Mouse (Mus musculus) kidney, postnatal 0 days (tissue): Measurements from ENCODE around the gene L2hgdh. TPM values are rescaled to one million over a fixed set of nuclear protein-coding genes. Genes with fewer than 3 reads are reported as not detected.
A peak's percentile ranks its signal among the peaks of the same experiment; 100 is the strongest.

Source experiments
- ATAC-seq: fragments of 200-750 bp; cut with Nextera tagmentation; replicated peaks from 2 replicates; pipeline ENCODE4 v1.8.0; 2017; ENCODE audit warnings: low read depth, moderate number of reproducible peaks, moderate TSS enrichment, moderate library complexity; ENCODE audit not compliant: low FRiP score
- DNase-seq: peaks from one replicate; pipeline ENCODE4 v3.0.0-alpha.2; 2016; ENCODE audit warnings: low spot score
- H3K27ac ChIP-seq: fragments of 300-500 bp; sonication (generic); 2 replicates; pipeline ENCODE4 v1.5.1; 2014; ENCODE audit warnings: mild to moderate bottlenecking
- H3K27me3 ChIP-seq: fragments of 300-500 bp; sonication (generic); 2 replicates; pipeline ENCODE4 v1.6.1; 2014; ENCODE audit warnings: low read length, mixed read lengths; ENCODE audit not compliant: insufficient read depth
- H3K36me3 ChIP-seq: fragments of 300-500 bp; sonication (generic); 2 replicates; pipeline ENCODE4 v1.6.1; 2014; ENCODE audit warnings: low read length, mixed read lengths; ENCODE audit not compliant: insufficient read depth
- H3K4me1 ChIP-seq: fragments of 300-500 bp; sonication (generic); replicated peaks from 2 replicates; pipeline ENCODE4 v1.6.1; 2014; ENCODE audit warnings: antibody characterized with exemption, low read length, mixed read lengths; ENCODE audit not compliant: insufficient read depth
- H3K4me2 ChIP-seq: fragments of 300-500 bp; sonication (generic); 2 replicates; pipeline ENCODE4 v1.6.1; 2014; ENCODE audit warnings: mild to moderate bottlenecking, low read length, moderate library complexity, mixed read lengths
- H3K4me3 ChIP-seq: fragments of 300-500 bp; sonication (generic); replicated peaks from 2 replicates; pipeline ENCODE4 v1.5.1; 2014; ENCODE audit warnings: low read depth, low read length
- H3K9ac ChIP-seq: fragments of 300-500 bp; sonication (generic); 2 replicates; pipeline ENCODE4 v1.6.1; 2014; ENCODE audit warnings: low read depth, low read length
- H3K9me3 ChIP-seq: fragments of 300-500 bp; sonication (generic); replicated peaks from 2 replicates; pipeline ENCODE4 v1.6.1; 2016; ENCODE audit warnings: low read length, inconsistent platforms, mixed read lengths
- CTCF ChIP-seq: IDR thresholded peaks from 2 replicates; pipeline ENCODE4 v1.5.1; 2016; ENCODE audit warnings: antibody characterized with exemption, low read depth, mild to moderate bottlenecking, moderate library complexity
- WGBS: fragments of 180-500 bp; shearing (Covaris S2); extraction: QIAGEN DNeasy Blood & Tissue Kit; methylation state at CpG from one replicate; pipeline ENCODE4 v1.1.7; 2014; 5-methylcytosine and 5-hydroxymethylcytosine counted together
- microRNA counts: library from miRNA; unstranded; fragments of <30 nt; microRNA quantifications from one replicate; lab custom pipeline; 2015
- microRNA-seq: library from miRNA; unstranded; fragments of <30 nt; microRNA quantifications from one replicate; pipeline ENCODE4, GENCODE M21; 2016
- polyA plus RNA-seq: library from polyadenylated mRNA; unstranded; fragments of >200 nt; fragmentation: Nextera tagmentation; extraction: Ambion mirVana; gene quantifications from 2 replicates; pipeline ENCODE4 v1.2.1, GENCODE M21; 2015

Gene L2hgdh
- polyA plus RNA-seq, 1 experiment from 2014 or later = 20.0 TPM

DNA sequence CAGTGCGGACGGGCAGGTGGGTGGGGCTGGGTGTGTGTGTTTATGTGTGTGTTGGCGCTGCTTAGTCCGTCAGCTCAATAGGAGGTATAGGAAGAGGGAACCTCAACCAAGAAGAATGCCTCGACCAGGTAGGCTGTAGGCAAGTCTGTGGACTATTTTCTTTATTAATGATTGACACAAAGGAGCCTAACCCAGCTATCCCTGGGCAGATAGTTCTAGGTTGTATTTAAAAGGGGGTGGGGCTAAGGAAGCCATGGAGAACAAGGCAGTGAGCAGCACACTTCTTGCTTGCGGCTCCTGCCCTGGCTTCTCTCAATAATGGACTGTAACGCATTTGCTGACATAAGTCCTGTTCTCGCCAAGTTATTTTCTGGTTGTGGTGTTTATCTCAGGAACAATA, 75.2 kb downstream of the L2hgdh start:
- TF ChIP-seq CTCF = no peak
- Histone ChIP-seq H3K4me3 (no peak overlapping the region), H3K4me1 (no peaks in the 10 kb centered on the region), H3K36me3 (peaks cover 6% of the 10 kb centered on the region; the same call in 1 of the 2 replicates), H3K9me3 (no peaks in the 10 kb centered on the region), H3K27me3 (no peaks in the 10 kb centered on the region), H3K4me2 (0 out of 2 replicates have a peak overlapping the region, but pooled peaks have one; percentile 9), H3K27ac (no peak overlapping the region), H3K9ac (no peak overlapping the region)
- ATAC-seq (peak; percentile 85), DNase-seq (peak; percentile 21)
- 73% methylated on average over 8 of the region's 8 CpGs for WGBS

DNA sequence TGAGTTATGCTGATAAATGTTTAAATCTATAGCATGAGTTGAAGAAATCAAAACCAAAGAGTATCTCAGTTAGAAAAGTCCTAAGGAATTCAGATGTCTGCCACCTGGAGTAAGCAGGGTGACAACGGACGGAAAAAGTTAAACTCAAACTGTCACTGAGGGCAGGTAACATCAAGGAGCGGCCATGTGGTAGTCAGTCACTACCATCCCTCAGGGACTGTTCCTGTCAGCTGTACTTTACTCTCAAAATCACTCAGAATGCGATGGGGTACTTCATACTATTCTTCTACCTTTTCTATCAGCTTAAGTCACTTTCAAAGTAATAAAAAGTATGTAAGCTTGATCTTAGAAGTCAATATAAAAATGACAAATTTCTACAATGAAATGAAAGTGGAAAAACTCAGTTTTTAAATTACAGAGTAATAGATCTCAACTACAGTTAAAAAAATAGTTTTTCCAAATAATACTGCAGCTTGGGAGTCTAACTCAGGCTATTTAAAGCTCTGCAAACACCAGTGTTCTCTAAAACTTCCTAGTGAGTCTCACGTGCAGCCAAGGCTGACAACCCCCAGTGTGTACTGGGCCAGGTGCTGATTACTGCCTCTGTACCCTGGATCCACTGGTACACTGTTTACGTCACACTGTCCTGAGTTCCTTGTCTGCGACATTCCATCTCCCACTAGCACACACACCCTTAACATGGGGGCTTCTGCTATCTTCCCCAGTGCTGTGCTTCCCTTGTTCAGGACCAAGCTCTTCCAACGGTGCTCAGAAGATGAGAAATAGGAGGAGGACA, 78.7 kb downstream of the L2hgdh start:
- ATAC-seq (no peak), DNase-seq (no peak)
- 81% methylated on average over 8 of the region's 8 CpGs for WGBS
- Histone ChIP-seq H3K9me3 (no peaks in the 10 kb centered on the region), H3K4me3 (no peak overlapping the region), H3K9ac (no peak overlapping the region), H3K4me2 (no peak overlapping the region), H3K36me3 (peaks cover 6% of the 10 kb centered on the region; the same call in 1 of the 2 replicates), H3K4me1 (no peaks in the 10 kb centered on the region), H3K27ac (no peak overlapping the region), H3K27me3 (no peaks in the 10 kb centered on the region)
- no peak for TF ChIP-seq CTCF

DNA sequence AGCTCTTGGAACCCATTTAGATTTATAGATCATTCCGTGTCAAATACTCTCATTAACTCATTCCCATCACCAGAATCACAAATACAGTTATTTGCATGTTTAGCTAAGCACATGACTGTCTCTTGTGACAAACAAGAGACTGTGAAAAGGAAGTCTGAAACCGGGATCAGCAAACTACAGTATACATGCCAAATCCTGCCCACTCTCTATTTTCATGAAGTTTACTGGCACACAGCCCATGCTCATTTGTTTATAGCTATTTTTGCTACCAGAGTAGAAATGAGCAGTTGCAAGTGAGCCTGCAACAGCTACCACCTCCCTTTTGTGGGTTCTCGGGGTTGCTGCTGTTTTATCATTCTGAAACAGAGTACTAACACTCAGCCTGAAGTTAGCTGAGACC, 79.8 kb downstream of the L2hgdh start:
- 0 out of 2 replicates have a peak overlapping the region, but pooled peaks have one; percentile 22 for H3K27ac ChIP-seq
- TF ChIP-seq CTCF = no peak
- no peak overlapping the region for H3K4me3 ChIP-seq
- peaks cover 8% of the 10 kb centered on the region; the same call in 1 of the 2 replicates for H3K36me3 ChIP-seq
- 59% methylated on average over 3 of the region's 3 CpGs for WGBS
- H3K4me2 ChIP-seq = no peak overlapping the region
- no peaks in the 10 kb centered on the region for H3K4me1 ChIP-seq
- no peak overlapping the region for H3K9ac ChIP-seq
- H3K9me3 ChIP-seq = no peaks in the 10 kb centered on the region
- ATAC-seq (no peak), DNase-seq (peak; percentile 56)
- H3K27me3 ChIP-seq = no peaks in the 10 kb centered on the region

DNA sequence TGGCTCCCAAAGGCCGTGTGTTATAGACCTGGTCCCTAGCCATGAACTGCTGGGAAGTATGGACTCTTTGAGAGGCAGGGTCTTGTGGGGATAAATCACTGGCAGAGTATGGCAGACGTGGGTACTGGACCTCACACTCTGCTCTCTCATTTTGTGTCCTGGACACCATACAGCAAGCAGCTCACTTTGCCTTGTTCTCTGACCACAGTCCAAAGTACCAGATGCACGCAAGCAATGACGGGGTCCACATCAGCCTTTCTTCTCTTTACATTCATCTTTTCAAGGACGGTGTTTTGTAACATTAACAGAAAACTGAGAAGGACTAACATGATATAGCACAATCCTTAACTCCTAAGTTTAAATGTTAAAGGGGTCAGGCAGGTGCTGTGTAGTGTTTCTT, 81.8 kb downstream of the L2hgdh start:
- Histone ChIP-seq H3K27me3 (no peaks in the 10 kb centered on the region), H3K4me1 (no peaks in the 10 kb centered on the region), H3K9ac (no peak overlapping the region), H3K4me3 (no peak overlapping the region), H3K27ac (no peak overlapping the region), H3K36me3 (peaks cover 15% of the 10 kb centered on the region; the same call in 1 of the 2 replicates), H3K9me3 (no peaks in the 10 kb centered on the region), H3K4me2 (no peak overlapping the region)
- 86% methylated on average over 5 of the region's 5 CpGs for WGBS
- DNase-seq = no peak
- TF ChIP-seq CTCF = no peak
- no peak for ATAC-seq

MicroRNAs encoded within 50 kb of the gene (microRNA counts, 519-probe panel; counts per million panel counts)
- 330 counts per million, percentile 68 among the panel's probes with 10 or more counts for microRNA mmu-miR-681 (lab: Ali Mortazavi, UCI)

Small RNAs within 50 kb of the gene (microRNA-seq; reads per million reads assigned to microRNA genes)
- gene Mir681 = not detected

Other genes with a start within 250 kb of the L2hgdh start
- gene Vcpkmt, start 141.8 kb downstream of the L2hgdh start, polyA plus RNA-seq = 20.8 and 21.5 TPM in 2 replicates
- 7.1 and 8.4 TPM in 2 replicates for gene Sos2, start 43.0 kb downstream of the L2hgdh start, polyA plus RNA-seq
- gene Atp5s, start 77 bp upstream of the L2hgdh start, polyA plus RNA-seq = 29.5 and 32.9 TPM in 2 replicates
- 85.5 and 93.2 TPM in 2 replicates for gene Cdkl1, start 66.4 kb upstream of the L2hgdh start, polyA plus RNA-seq
- gene Atl1, start 167.7 kb upstream of the L2hgdh start, polyA plus RNA-seq = 3.5 and 5.8 TPM in 2 replicates
- 27.3 and 29.1 TPM in 2 replicates for gene Map4k5, start 168.3 kb upstream of the L2hgdh start, polyA plus RNA-seq